Mouse (Mus musculus): Measurements from ENCODE around the gene Spata13. TPM values are rescaled to one million over a fixed set of nuclear protein-coding genes. Genes with fewer than 3 reads are reported as not detected.

The Spata13 gene
- total and polyA plus RNA-seq, 3 experiments, result 0.09 to 0.71 TPM; not detected in 1

- H3K4me1 ChIP-seq (ENCODE audit: insufficient read depth, low read depth, low read length), result no peaks in the 10 kb centered on the region
- DNase-seq (ENCODE audit: low spot score) (no peak), ATAC-seq (ENCODE audit: extremely low read depth, insufficient number of reproducible peaks, low FRiP score, poor library complexity, severe bottlenecking) (no peak)
- no peak for TF ChIP-seq POLR2AphosphoS5 (IDR thresholded peaks at IDR 0.05; ENCODE audit: insufficient replicate concordance, low read depth, low read length)
- no peak for TF ChIP-seq CTCF (IDR thresholded peaks at IDR 0.05; ENCODE audit: low read depth, low read length)
- no peak for TF ChIP-seq TAL1 (conservative IDR thresholded peaks at IDR 0.05; ENCODE audit: low read depth, low read length)
- no peak for TF ChIP-seq GATA1 (IDR thresholded peaks at IDR 0.05; ENCODE audit: borderline replicate concordance, low read length)
- no peak for TF ChIP-seq GATA2 (IDR thresholded peaks at IDR 0.05; ENCODE audit: borderline replicate concordance, low read depth, low read length)
- H3K27me3 ChIP-seq (ENCODE audit: insufficient read depth, low read length), result no peaks in the 10 kb centered on the region
- H3K4me3 ChIP-seq (ENCODE audit: low read depth, low read length), result no peak overlapping the region
- H3K36me3 ChIP-seq (replicated peaks), result no peaks in the 10 kb centered on the region
- H3K9me3 ChIP-seq (replicated peaks), result no peaks in the 10 kb centered on the region
Measured at GRCm38 (mm10) chr14:60675697-60676096, 41.9 kb downstream of the Spata13 start.

- DNase-seq (ENCODE audit: low spot score) (no peak), ATAC-seq (ENCODE audit: extremely low read depth, insufficient number of reproducible peaks, low FRiP score, poor library complexity, severe bottlenecking) (no peak)
- TF ChIP-seq GATA2 (IDR thresholded peaks at IDR 0.05; ENCODE audit: borderline replicate concordance, low read depth, low read length), result no peak
- TF ChIP-seq POLR2AphosphoS5 (IDR thresholded peaks at IDR 0.05; ENCODE audit: insufficient replicate concordance, low read depth, low read length), result no peak
- TF ChIP-seq TAL1 (conservative IDR thresholded peaks at IDR 0.05; ENCODE audit: low read depth, low read length), result no peak
- H3K36me3 ChIP-seq (replicated peaks), result no peaks in the 10 kb centered on the region
- H3K9me3 ChIP-seq (replicated peaks), result no peaks in the 10 kb centered on the region
- H3K27me3 ChIP-seq (ENCODE audit: insufficient read depth, low read length), result no peaks in the 10 kb centered on the region
- no peak overlapping the region for H3K4me3 ChIP-seq (ENCODE audit: low read depth, low read length)
- H3K4me1 ChIP-seq (ENCODE audit: insufficient read depth, low read depth, low read length), result no peaks in the 10 kb centered on the region
Measured at GRCm38 (mm10) chr14:60676625-60677314, 43.0 kb downstream of the Spata13 start.

- no peaks in the 10 kb centered on the region for H3K27me3 ChIP-seq (ENCODE audit: insufficient read depth, low read length)
- ATAC-seq (ENCODE audit: extremely low read depth, insufficient number of reproducible peaks, low FRiP score, poor library complexity, severe bottlenecking) (no peak), DNase-seq (ENCODE audit: low spot score) (no peak)
- TF ChIP-seq POLR2AphosphoS5 (IDR thresholded peaks at IDR 0.05; ENCODE audit: insufficient replicate concordance, low read depth, low read length) (no peak), TAL1 (conservative IDR thresholded peaks at IDR 0.05; ENCODE audit: low read depth, low read length) (no peak), GATA2 (IDR thresholded peaks at IDR 0.05; ENCODE audit: borderline replicate concordance, low read depth, low read length) (no peak), GATA1 (IDR thresholded peaks at IDR 0.05; ENCODE audit: borderline replicate concordance, low read length) (no peak), CTCF (IDR thresholded peaks at IDR 0.05; ENCODE audit: low read depth, low read length) (no peak)
- H3K36me3 ChIP-seq (replicated peaks), result no peaks in the 10 kb centered on the region
- no peaks in the 10 kb centered on the region for H3K9me3 ChIP-seq (replicated peaks)
- no peak overlapping the region for H3K4me3 ChIP-seq (ENCODE audit: low read depth, low read length)
- H3K4me1 ChIP-seq (ENCODE audit: insufficient read depth, low read depth, low read length), result no peaks in the 10 kb centered on the region
Measured at GRCm38 (mm10) chr14:60682361-60683023, 48.7 kb downstream of the Spata13 start.

- H3K36me3 ChIP-seq (replicated peaks), result no peaks in the 10 kb centered on the region
- H3K4me1 ChIP-seq (ENCODE audit: insufficient read depth, low read depth, low read length), result no peaks in the 10 kb centered on the region
- no peak for DNase-seq (ENCODE audit: low spot score)
- TF ChIP-seq CTCF (IDR thresholded peaks at IDR 0.05; ENCODE audit: low read depth, low read length), result no peak
- TF ChIP-seq GATA2 (IDR thresholded peaks at IDR 0.05; ENCODE audit: borderline replicate concordance, low read depth, low read length), result no peak
- no peak for TF ChIP-seq POLR2AphosphoS5 (IDR thresholded peaks at IDR 0.05; ENCODE audit: insufficient replicate concordance, low read depth, low read length)
- no peak for TF ChIP-seq TAL1 (conservative IDR thresholded peaks at IDR 0.05; ENCODE audit: low read depth, low read length)
- TF ChIP-seq GATA1 (IDR thresholded peaks at IDR 0.05; ENCODE audit: borderline replicate concordance, low read length), result no peak
- no peaks in the 10 kb centered on the region for H3K9me3 ChIP-seq (replicated peaks)
- no peaks in the 10 kb centered on the region for H3K27me3 ChIP-seq (ENCODE audit: insufficient read depth, low read length)
- no peak overlapping the region for H3K4me3 ChIP-seq (ENCODE audit: low read depth, low read length)
- no peak for ATAC-seq (ENCODE audit: extremely low read depth, insufficient number of reproducible peaks, low FRiP score, poor library complexity, severe bottlenecking)
Measured at GRCm38 (mm10) chr14:60683989-60684388, 50.2 kb downstream of the Spata13 start.

- no peak for ATAC-seq (ENCODE audit: extremely low read depth, insufficient number of reproducible peaks, low FRiP score, poor library complexity, severe bottlenecking)
- TF ChIP-seq CTCF (IDR thresholded peaks at IDR 0.05; ENCODE audit: low read depth, low read length), result no peak
- TF ChIP-seq TAL1 (conservative IDR thresholded peaks at IDR 0.05; ENCODE audit: low read depth, low read length), result no peak
- TF ChIP-seq POLR2AphosphoS5 (IDR thresholded peaks at IDR 0.05; ENCODE audit: insufficient replicate concordance, low read depth, low read length), result no peak
- no peak for TF ChIP-seq GATA1 (IDR thresholded peaks at IDR 0.05; ENCODE audit: borderline replicate concordance, low read length)
- TF ChIP-seq GATA2 (IDR thresholded peaks at IDR 0.05; ENCODE audit: borderline replicate concordance, low read depth, low read length), result no peak
- H3K27me3 ChIP-seq (ENCODE audit: insufficient read depth, low read length), result no peaks in the 10 kb centered on the region
Measured at GRCm38 (mm10) chr14:60686733-60687132, 52.9 kb downstream of the Spata13 start.

GRCm38 (mm10) chr14:60687241-60687640 lies 53.4 kb downstream of the Spata13 start:
- H3K27me3 ChIP-seq (ENCODE audit: insufficient read depth, low read length), result peaks cover 2% of the 10 kb centered on the region; the same call in 1 of the 2 replicates
- DNase-seq (ENCODE audit: low spot score) (no peak), ATAC-seq (ENCODE audit: extremely low read depth, insufficient number of reproducible peaks, low FRiP score, poor library complexity, severe bottlenecking) (no peak)
- TF ChIP-seq GATA2 (IDR thresholded peaks at IDR 0.05; ENCODE audit: borderline replicate concordance, low read depth, low read length) (no peak), CTCF (IDR thresholded peaks at IDR 0.05; ENCODE audit: low read depth, low read length) (no peak), TAL1 (conservative IDR thresholded peaks at IDR 0.05; ENCODE audit: low read depth, low read length) (no peak), GATA1 (IDR thresholded peaks at IDR 0.05; ENCODE audit: borderline replicate concordance, low read length) (no peak), POLR2AphosphoS5 (IDR thresholded peaks at IDR 0.05; ENCODE audit: insufficient replicate concordance, low read depth, low read length) (no peak)
- H3K9me3 ChIP-seq (replicated peaks), result no peaks in the 10 kb centered on the region
- H3K4me1 ChIP-seq (ENCODE audit: insufficient read depth, low read depth, low read length), result no peaks in the 10 kb centered on the region
- no peaks in the 10 kb centered on the region for H3K36me3 ChIP-seq (replicated peaks)
- H3K4me3 ChIP-seq (ENCODE audit: low read depth, low read length), result no peak overlapping the region

More at GRCm38 (mm10) chr14:60686733-60687132, 52.9 kb downstream of the Spata13 start:
- H3K36me3 ChIP-seq (replicated peaks), result no peaks in the 10 kb centered on the region
- no peaks in the 10 kb centered on the region for H3K4me1 ChIP-seq (ENCODE audit: insufficient read depth, low read depth, low read length)
- no peaks in the 10 kb centered on the region for H3K9me3 ChIP-seq (replicated peaks)
- DNase-seq (ENCODE audit: low spot score), result no peak
- H3K4me3 ChIP-seq (ENCODE audit: low read depth, low read length), result no peak overlapping the region
